Mouse (Mus musculus): ENCODE measurements at regions not wholly inside any gene's neighbourhood (a gene's known extent, or its start where the extent isn't known, plus 50 kb on each side); places are given as distances from the start of the nearest gene placed in this dataset.
"Not testable (repeated sequence)": the region's sequence is repeated elsewhere in the genome, so short reads cannot be mapped to it uniquely, and the experiment has no call there.

GRCm38 (mm10) chr2:17849267-17849666 lies 118.0 kb upstream of the Nebl start:
- no peak for DNase-seq (ENCODE audit: low spot score in 2 of 2)

GRCm38 (mm10) chr2:17845447-17846092 lies 114.3 kb upstream of the Nebl start:
- DNase-seq (ENCODE audit: low spot score in 2 of 2), result not testable (repeated sequence)

GRCm38 (mm10) chr2:17844662-17845446 lies 113.6 kb upstream of the Nebl start:
- DNase-seq (ENCODE audit: low spot score in 2 of 2), result no peak

- no peak for DNase-seq (ENCODE audit: low spot score in 2 of 2)
These were observed 110.7 kb upstream of the Nebl start for GRCm38 (mm10) chr2:17841963-17842362.

- no peak for DNase-seq (ENCODE audit: low spot score in 2 of 2)
These were observed 110.3 kb upstream of the Nebl start for GRCm38 (mm10) chr2:17841546-17841945.

- no peak for DNase-seq (ENCODE audit: low spot score in 2 of 2)
These were observed 109.8 kb upstream of the Nebl start for GRCm38 (mm10) chr2:17840941-17841498.

GRCm38 (mm10) chr2:17839649-17840048 lies 108.4 kb upstream of the Nebl start:
- DNase-seq (ENCODE audit: low spot score in 2 of 2), result no peak

- no peak for DNase-seq (ENCODE audit: low spot score in 2 of 2)
These were observed 107.8 kb upstream of the Nebl start for GRCm38 (mm10) chr2:17838859-17839581.

GRCm38 (mm10) chr2:17838381-17838680 lies 107.1 kb upstream of the Nebl start:
- DNase-seq (ENCODE audit: low spot score in 2 of 2), result no peak

- DNase-seq (ENCODE audit: low spot score in 2 of 2), result no peak
These were observed 106.5 kb upstream of the Nebl start for GRCm38 (mm10) chr2:17837541-17838380.

GRCm38 (mm10) chr2:17832726-17833125 lies 101.5 kb upstream of the Nebl start:
- no peak for DNase-seq (ENCODE audit: low spot score in 2 of 2)

GRCm38 (mm10) chr2:17830216-17830615 lies 99.0 kb upstream of the Nebl start:
- DNase-seq (ENCODE audit: low spot score in 2 of 2), result no peak

GRCm38 (mm10) chr2:17825271-17825670 lies 94.0 kb upstream of the Nebl start:
- DNase-seq (ENCODE audit: low spot score in 2 of 2), result no peak

- DNase-seq (ENCODE audit: low spot score in 2 of 2), result no peak
These were observed 92.9 kb upstream of the Nebl start for GRCm38 (mm10) chr2:17824176-17824575.

GRCm38 (mm10) chr2:17822621-17823006 lies 91.3 kb upstream of the Nebl start:
- DNase-seq (ENCODE audit: low spot score in 2 of 2), result no peak

- no peak for DNase-seq (ENCODE audit: low spot score in 2 of 2)
These were observed 90.8 kb upstream of the Nebl start for GRCm38 (mm10) chr2:17821878-17822620.

- DNase-seq (ENCODE audit: low spot score in 2 of 2), result no peak
These were observed 80.8 kb upstream of the Nebl start for GRCm38 (mm10) chr2:17811943-17812670.

Measured in urinary bladder, postnatal 4 days (tissue).